Mouse (Mus musculus) neural tube, embryonic 11.5 days (tissue): Measurements from ENCODE around the gene Nt5c2. TPM values are rescaled to one million over a fixed set of nuclear protein-coding genes. Genes with fewer than 3 reads are reported as not detected.

Experiments
- ATAC-seq: fragments of 200-750 bp; cut with Nextera tagmentation; 2 replicates; pipeline ENCODE4 v1.8.0; 2017; ENCODE audit warnings: moderate number of reproducible peaks, mild to moderate bottlenecking, moderate TSS enrichment, moderate library complexity; ENCODE audit not compliant: insufficient read depth, low FRiP score, low TSS enrichment
- DNase-seq: peaks from one replicate; pipeline ENCODE4 v3.0.0-alpha.2; 2015; ENCODE audit warnings: low spot score
- H3K27ac ChIP-seq: fragments of 300-500 bp; sonication (generic); 2 replicates; pipeline ENCODE4 v1.5.1; 2014; ENCODE audit warnings: low read depth, mild to moderate bottlenecking, low read length
- H3K27me3 ChIP-seq: fragments of 300-500 bp; sonication (generic); 2 replicates; pipeline ENCODE4 v1.6.1; 2014; ENCODE audit warnings: mild to moderate bottlenecking, low read length, mixed read lengths; ENCODE audit not compliant: control insufficient read depth, insufficient read depth
- H3K36me3 ChIP-seq: fragments of 300-500 bp; sonication (generic); 2 replicates; pipeline ENCODE4 v1.6.1; 2014; ENCODE audit warnings: mild to moderate bottlenecking, low read length, moderate library complexity, mixed read lengths; ENCODE audit not compliant: control insufficient read depth, insufficient read depth
- H3K4me1 ChIP-seq: fragments of 300-500 bp; sonication (generic); 2 replicates; pipeline ENCODE4 v1.6.1; 2014; ENCODE audit warnings: low read length, mixed read lengths; ENCODE audit not compliant: control insufficient read depth, insufficient read depth
- H3K4me2 ChIP-seq: fragments of 300-500 bp; sonication (generic); 2 replicates; pipeline ENCODE4 v1.6.1; 2014; ENCODE audit warnings: low read depth, mild to moderate bottlenecking, moderate library complexity
- H3K4me3 ChIP-seq: fragments of 300-500 bp; sonication (generic); 2 replicates; pipeline ENCODE4 v1.5.1; 2014; ENCODE audit warnings: low read depth, low read length
- H3K9ac ChIP-seq: fragments of 300-500 bp; sonication (generic); 2 replicates; pipeline ENCODE4 v1.6.1; 2014; ENCODE audit warnings: mild to moderate bottlenecking, low read length
- H3K9me3 ChIP-seq: fragments of 300-500 bp; sonication (generic); 2 replicates; pipeline ENCODE4 v1.6.1; 2016; ENCODE audit warnings: low read length; ENCODE audit not compliant: control insufficient read depth
- WGBS: fragments of 180-500 bp; shearing (Covaris S2); extraction: QIAGEN DNeasy Blood & Tissue Kit; methylation state at CpG from one replicate; pipeline ENCODE4 v1.1.7; 2014; 5-methylcytosine and 5-hydroxymethylcytosine counted together
- polyA plus RNA-seq: library from polyadenylated mRNA; unstranded; fragments of >200 nt; fragmentation: Nextera tagmentation; extraction: Ambion mirVana; gene quantifications from 2 replicates; pipeline ENCODE4 v1.2.1, GENCODE M21; 2014

The Nt5c2 gene
- polyA plus RNA-seq, 1 experiment from 2014 or later, result 68.3 TPM

- ATAC-seq, result no peak
Measured at GRCm38 (mm10) chr19:46928136-46928535, 86.8 kb downstream of the Nt5c2 start.

GRCm38 (mm10) chr19:46926951-46927350 lies 88.0 kb downstream of the Nt5c2 start:
- H3K27ac ChIP-seq, result no peak overlapping the region
- no peaks in the 10 kb centered on the region for H3K27me3 ChIP-seq
- no peak overlapping the region for H3K4me3 ChIP-seq
- H3K36me3 ChIP-seq, result no peaks in the 10 kb centered on the region
- ATAC-seq (no peak), DNase-seq (no peak)
- WGBS, result 69% methylated on average over 5 of the region's 5 CpGs
- no peak overlapping the region for H3K9ac ChIP-seq
- H3K4me1 ChIP-seq, result no peaks in the 10 kb centered on the region
- no peaks in the 10 kb centered on the region for H3K9me3 ChIP-seq
- H3K4me2 ChIP-seq, result no peak overlapping the region

More at GRCm38 (mm10) chr19:46928136-46928535, 86.8 kb downstream of the Nt5c2 start:
- DNase-seq, result no peak
- Histone ChIP-seq H3K36me3 (no peaks in the 10 kb centered on the region), H3K9me3 (no peaks in the 10 kb centered on the region), H3K27me3 (no peaks in the 10 kb centered on the region), H3K4me2 (no peak overlapping the region), H3K4me1 (no peaks in the 10 kb centered on the region), H3K27ac (no peak overlapping the region), H3K4me3 (no peak overlapping the region), H3K9ac (no peak overlapping the region)
- WGBS, result 67% methylated on average over 4 of the region's 4 CpGs

- Histone ChIP-seq H3K4me2 (no peak overlapping the region), H3K9ac (no peak overlapping the region), H3K36me3 (no peaks in the 10 kb centered on the region), H3K9me3 (no peaks in the 10 kb centered on the region), H3K27ac (no peak overlapping the region), H3K4me1 (no peaks in the 10 kb centered on the region), H3K27me3 (no peaks in the 10 kb centered on the region), H3K4me3 (no peak overlapping the region)
- DNase-seq (no peak), ATAC-seq (no peak)
- 61% methylated on average over 4 of the region's 4 CpGs for WGBS
Measured at GRCm38 (mm10) chr19:46926357-46926756, 88.6 kb downstream of the Nt5c2 start.

GRCm38 (mm10) chr19:46920571-46920970 lies 94.4 kb downstream of the Nt5c2 start:
- WGBS, result 93% methylated on average over 6 of the region's 6 CpGs
- H3K4me2 ChIP-seq, result no peak overlapping the region
- no peak for ATAC-seq

GRCm38 (mm10) chr19:46915406-46916080 lies 99.4 kb downstream of the Nt5c2 start:
- 77% methylated on average over 9 of the region's 9 CpGs for WGBS
- Histone ChIP-seq H3K4me1 (no peaks in the 10 kb centered on the region), H3K9ac (no peak overlapping the region), H3K4me3 (no peak overlapping the region), H3K4me2 (no peak overlapping the region), H3K27me3 (no peaks in the 10 kb centered on the region), H3K36me3 (peaks cover 2% of the 10 kb centered on the region; the same call in 1 of the 2 replicates), H3K9me3 (no peaks in the 10 kb centered on the region), H3K27ac (no peak overlapping the region)
- ATAC-seq, result no peak
- no peak for DNase-seq

More at GRCm38 (mm10) chr19:46920571-46920970, 94.4 kb downstream of the Nt5c2 start:
- Histone ChIP-seq H3K36me3 (peaks cover 2% of the 10 kb centered on the region; the same call in 1 of the 2 replicates), H3K9me3 (no peaks in the 10 kb centered on the region), H3K27ac (no peak overlapping the region), H3K9ac (no peak overlapping the region), H3K27me3 (no peaks in the 10 kb centered on the region), H3K4me1 (no peaks in the 10 kb centered on the region), H3K4me3 (no peak overlapping the region)
- DNase-seq, result no peak

- WGBS, result 94% methylated on average over 11 of the region's 11 CpGs
- DNase-seq, result no peak
- ATAC-seq, result no peak
Measured at GRCm38 (mm10) chr19:46913626-46914025, 101.3 kb downstream of the Nt5c2 start.

GRCm38 (mm10) chr19:46911492-46911891 lies 103.5 kb downstream of the Nt5c2 start:
- DNase-seq, result no peak
- WGBS, result 90% methylated on average over 3 of the region's 3 CpGs
- no peak for ATAC-seq
- Histone ChIP-seq H3K4me3 (no peak overlapping the region), H3K4me2 (no peak overlapping the region), H3K9ac (no peak overlapping the region), H3K36me3 (peaks cover 2% of the 10 kb centered on the region; the same call in 1 of the 2 replicates), H3K9me3 (no peaks in the 10 kb centered on the region), H3K27me3 (no peaks in the 10 kb centered on the region), H3K27ac (no peak overlapping the region), H3K4me1 (no peaks in the 10 kb centered on the region)

More at GRCm38 (mm10) chr19:46913626-46914025, 101.3 kb downstream of the Nt5c2 start:
- no peaks in the 10 kb centered on the region for H3K9me3 ChIP-seq
- peaks cover 2% of the 10 kb centered on the region; the same call in 1 of the 2 replicates for H3K36me3 ChIP-seq
- H3K4me2 ChIP-seq, result no peak overlapping the region
- no peaks in the 10 kb centered on the region for H3K27me3 ChIP-seq
- no peak overlapping the region for H3K9ac ChIP-seq
- no peaks in the 10 kb centered on the region for H3K4me1 ChIP-seq
- H3K4me3 ChIP-seq, result no peak overlapping the region
- H3K27ac ChIP-seq, result no peak overlapping the region

GRCm38 (mm10) chr19:46908977-46909376 lies 106.0 kb downstream of the Nt5c2 start:
- H3K9me3 ChIP-seq, result no peaks in the 10 kb centered on the region
- no peaks in the 10 kb centered on the region for H3K27me3 ChIP-seq
- H3K4me3 ChIP-seq, result no peak overlapping the region
- no peak overlapping the region for H3K27ac ChIP-seq
- 77% methylated on average over 4 of the region's 4 CpGs for WGBS
- no peak overlapping the region for H3K4me2 ChIP-seq
- H3K36me3 ChIP-seq, result no peaks in the 10 kb centered on the region
- no peaks in the 10 kb centered on the region for H3K4me1 ChIP-seq
- ATAC-seq (no peak), DNase-seq (no peak)
- H3K9ac ChIP-seq, result no peak overlapping the region

- no peaks in the 10 kb centered on the region for H3K27me3 ChIP-seq
- no peaks in the 10 kb centered on the region for H3K9me3 ChIP-seq
- no peak overlapping the region for H3K9ac ChIP-seq
- H3K27ac ChIP-seq, result no peak overlapping the region
- DNase-seq (no peak), ATAC-seq (no peak)
- H3K36me3 ChIP-seq, result no peaks in the 10 kb centered on the region
- no peak overlapping the region for H3K4me3 ChIP-seq
- H3K4me2 ChIP-seq, result no peak overlapping the region
- 82% methylated on average over 5 of the region's 5 CpGs for WGBS
- no peaks in the 10 kb centered on the region for H3K4me1 ChIP-seq
Measured at GRCm38 (mm10) chr19:46908207-46908606, 106.7 kb downstream of the Nt5c2 start.
